Comparison of ENCODE assay signal across 13 mouse cellular contexts in genomic region chr8:126135573-126135972, GRCm38 (mm10).
"Had no signal": no experiment of that assay in that cellular context is flagged by ENCODE, and none has a peak within 500 bp of the region (broad histone marks: within the 10 kb centered on the region; RNA-seq: fewer than 3 reads in every experiment).

No protein-coding gene starts in this region.

- H3K4me3 ChIP-seq: limb, embryonic 15.5 days; liver, embryonic 12.5 days; midbrain, embryonic 12.5 days had no signal

- H3K36me3 ChIP-seq: limb, embryonic 15.5 days; liver, embryonic 12.5 days; midbrain, embryonic 12.5 days had no signal

- H3K9me3 ChIP-seq: limb, embryonic 15.5 days; midbrain, embryonic 12.5 days had no signal

- H3K4me2 ChIP-seq: limb, embryonic 15.5 days; liver, embryonic 12.5 days; midbrain, embryonic 12.5 days had no signal

- DNase-seq: kidney, adult 11 months; kidney, adult 9 months; kidney, postnatal 36 days; layer of hippocampus, adult 9-11 months; layer of hippocampus, postnatal 36 days; right cerebral cortex, adult 18-20 months; right cerebral cortex, postnatal 25 days; thymus, postnatal 4 days had no signal

- H3K9ac ChIP-seq: limb, embryonic 15.5 days; liver, embryonic 12.5 days; midbrain, embryonic 12.5 days had no signal

- ATAC-seq: liver, embryonic 12.5 days; midbrain, embryonic 16.5 days had no signal

- H3K27ac ChIP-seq: kidney, postnatal 0 days; limb, embryonic 15.5 days; liver, embryonic 12.5 days; midbrain, embryonic 12.5 days had no signal
